Mouse (Mus musculus) gastrocnemius, postnatal 4 days (tissue): Measurements from ENCODE around the gene Ankrd2. TPM values are rescaled to one million over a fixed set of nuclear protein-coding genes. Genes with fewer than 3 reads are reported as not detected.

Source experiments
- DNase-seq, 2 experiments: peaks; one replicate each; pipeline ENCODE4 v3.0.0; 2021 to 2022; ENCODE audit warnings: low spot score in 2 of 2, mixed read lengths in 2 of 2
- total RNA-seq, 2 experiments: library from RNA; stranded (reverse); gene quantifications; 2 replicates each; pipeline ENCODE4 v1.2.3; 2021

Ankrd2 gene
- total RNA-seq, 2 experiments from 2014 or later = 50.1 to 73.1 TPM

DNA sequence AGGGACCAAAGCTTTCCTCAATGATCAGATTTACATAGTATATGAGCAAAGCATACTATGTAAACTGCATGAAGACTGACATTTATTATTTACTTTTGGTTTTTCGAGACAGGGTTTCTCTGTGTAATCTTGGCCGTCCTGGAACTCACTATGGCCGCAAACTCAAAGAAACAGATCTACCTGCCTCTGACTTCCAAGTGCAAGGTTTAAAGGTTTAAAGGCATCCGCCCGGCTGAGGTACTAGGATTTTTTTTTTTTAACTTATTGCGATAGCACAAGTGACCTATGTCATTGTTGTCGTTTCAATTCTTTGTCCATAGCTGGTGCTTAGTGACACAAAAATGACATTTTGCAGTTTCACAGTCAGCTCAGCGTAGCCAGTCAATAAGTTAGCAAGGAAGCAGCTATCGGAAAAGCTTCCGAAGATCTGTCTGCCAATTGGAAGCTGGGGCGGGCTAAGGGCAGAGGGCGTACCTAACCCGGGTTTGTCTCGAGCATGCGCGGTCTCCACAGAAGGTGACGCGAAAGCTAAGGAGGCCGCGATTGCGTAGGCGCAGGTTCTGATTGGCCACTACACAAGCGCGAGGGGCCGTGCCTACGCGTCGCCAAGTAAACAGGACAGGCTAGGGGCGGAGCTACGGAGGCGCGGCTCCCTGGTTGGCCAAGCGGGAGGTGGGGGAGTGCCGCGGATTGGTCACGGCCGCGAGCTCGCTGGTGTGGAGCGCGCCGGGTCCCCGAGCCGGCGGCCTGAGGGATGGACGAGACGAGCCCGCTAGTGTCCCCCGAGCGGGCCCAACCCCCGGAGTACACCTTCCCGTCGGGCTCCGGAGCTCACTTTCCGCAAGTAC, 54.2 kb downstream of the Ankrd2 start, which contains the start of gene Pi4k2a:
TSS of gene Pi4k2a (plus strand) at position 723 of the 848 bp plus-strand sequence.
- peak; percentile 93 to 98 for DNase-seq

GRCm38 (mm10) chr19:42090637-42091141, 54.9 kb downstream of the Ankrd2 start:
- DNase-seq = peak in 1 of 2 experiments; percentile 37

Other genes starting within 250 kb of the Ankrd2 start
- gene Arhgap19, start 234.0 kb upstream of the Ankrd2 start, total RNA-seq = 10 to 100 TPM; 14.5 to 15.4 TPM
- 1 to 10 TPM; 4.6 to 6.7 TPM for gene Frat1, start 206.0 kb upstream of the Ankrd2 start, total RNA-seq
- 10 to 100 TPM; 11.7 to 14.1 TPM for gene Frat2, start 187.9 kb upstream of the Ankrd2 start, total RNA-seq
- 10 to 100 TPM; 21.1 to 22.4 TPM for gene Rrp12, start 139.8 kb upstream of the Ankrd2 start, total RNA-seq
- 10 to 100 TPM; 53.2 to 57.9 TPM for gene Pgam1, start 124.1 kb upstream of the Ankrd2 start, total RNA-seq
- 10 to 100 TPM; 19.6 to 24.5 TPM for gene Exosc1, start 102.6 kb upstream of the Ankrd2 start, total RNA-seq
- 10 to 100 TPM; 36.0 to 36.5 TPM for gene Zdhhc16, start 102.5 kb upstream of the Ankrd2 start, total RNA-seq
- gene Mms19, start 54.8 kb upstream of the Ankrd2 start, total RNA-seq = 10 to 100 TPM; 20.5 to 29.1 TPM
- 10 to 100 TPM; 37.5 to 39.7 TPM for gene Ubtd1, start 54.2 kb upstream of the Ankrd2 start, total RNA-seq
- gene Hoga1, start 9.6 kb downstream of the Ankrd2 start, total RNA-seq = 1 to 10 TPM; 7.1 to 8.8 TPM
- gene 4933411K16Rik, start 16.2 kb downstream of the Ankrd2 start, total RNA-seq = under 1 TPM; 0.75 to 0.91 TPM
- gene Morn4, start 50.4 kb downstream of the Ankrd2 start, total RNA-seq = 1 to 10 TPM; 2.0 to 2.5 TPM
- 10 to 100 TPM; 18.5 to 21.5 TPM for gene Pi4k2a, start 54.5 kb downstream of the Ankrd2 start, total RNA-seq
- gene Avpi1, start 93.1 kb downstream of the Ankrd2 start, total RNA-seq = 10 to 100 TPM; 11.5 to 11.8 TPM
- 10 to 100 TPM; 33.7 to 34.8 TPM for gene Marveld1, start 111.4 kb downstream of the Ankrd2 start, total RNA-seq
- 10 to 100 TPM; 18.6 to 22.3 TPM for gene Zfyve27, start 128.0 kb downstream of the Ankrd2 start, total RNA-seq
- 1 to 10 TPM; 4.5 to 4.8 TPM for gene Sfrp5, start 166.3 kb downstream of the Ankrd2 start, total RNA-seq
- gene Golga7b, start 211.6 kb downstream of the Ankrd2 start, total RNA-seq = 1 to 10 TPM; 1.2 to 1.5 TPM